In the genomic region with DNA sequence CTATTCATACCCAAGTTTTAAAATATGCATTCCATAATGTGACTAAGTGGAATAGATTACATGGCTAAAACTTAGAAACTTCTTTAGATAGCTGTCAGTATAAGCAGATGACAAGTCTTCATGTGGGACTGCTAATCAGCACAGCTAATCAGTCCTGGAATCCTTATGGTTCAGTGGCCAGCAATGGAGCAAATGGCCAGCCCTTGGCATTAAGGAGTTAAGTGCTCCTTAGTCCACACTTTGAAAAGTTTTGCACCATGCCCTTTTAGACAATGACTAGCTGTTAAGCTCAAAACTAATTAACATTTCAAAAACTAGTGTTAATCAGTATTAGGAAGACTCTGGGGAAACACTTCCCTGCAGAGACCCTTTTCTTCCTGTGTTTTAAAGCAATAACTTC, we compare ENCODE assay signal across 23 mouse cellular contexts.
A peak's percentile ranks its signal among the peaks of the same experiment; 100 is the strongest.
DNase-seq lines count a peak whose midpoint lies in the region; ATAC-seq and TF ChIP-seq lines count a peak whose summit lies in the region.
"Had no signal": no experiment of that assay in that cellular context is flagged by ENCODE, and none has a peak within 500 bp of the region (broad histone marks: within the 10 kb centered on the region; RNA-seq: fewer than 3 reads in every experiment).

No protein-coding gene starts in this region.

- no peaks in the 10 kb centered on the region for H3K9me3 ChIP-seq in forebrain, embryonic 10.5 days
- no peaks in the 10 kb centered on the region for H3K9me3 ChIP-seq in forebrain, postnatal 0 days (ENCODE audit: low read length)
- no peaks in the 10 kb centered on the region for H3K9me3 ChIP-seq in embryonic facial prominence, embryonic 11.5 days (replicated peaks; ENCODE audit: control insufficient read depth, low read length)
- no peaks in the 10 kb centered on the region for H3K9me3 ChIP-seq in forebrain, embryonic 15.5 days
- H3K9me3 ChIP-seq: heart, embryonic 13.5 days; hindbrain, embryonic 12.5 days; limb, embryonic 15.5 days; liver, embryonic 15.5 days had no signal

- ATAC-seq in forebrain, postnatal 0 days = no peak
- no peak for ATAC-seq in embryonic facial prominence, embryonic 11.5 days (replicated peaks; ENCODE audit: insufficient number of reproducible peaks, low FRiP score, low TSS enrichment, low read depth)
- ATAC-seq in forebrain, embryonic 15.5 days (replicated peaks) = peak; percentile 79
- ATAC-seq in inflammation-experienced regulatory T-cells, adult 6 months = no peak
- ATAC-seq: activated CD4-positive, CD25-positive, alpha-beta regulatory T cell, adult 4 months had no signal

- H3K4me3 ChIP-seq in forebrain, embryonic 10.5 days = no peak overlapping the region
- no peak overlapping the region for H3K4me3 ChIP-seq in forebrain, postnatal 0 days (ENCODE audit: low read depth, low read length)
- no peak overlapping the region for H3K4me3 ChIP-seq in embryonic facial prominence, embryonic 11.5 days (ENCODE audit: low read depth, low read length)
- no peak overlapping the region for H3K4me3 ChIP-seq in forebrain, embryonic 15.5 days
- H3K4me3 ChIP-seq: heart, embryonic 13.5 days; hindbrain, embryonic 12.5 days; limb, embryonic 15.5 days; liver, embryonic 15.5 days had no signal

- no peak overlapping the region for H3K4me2 ChIP-seq in forebrain, postnatal 0 days (ENCODE audit: low read depth)
- H3K4me2 ChIP-seq in embryonic facial prominence, embryonic 11.5 days (ENCODE audit: low read depth, low read length) = no peak overlapping the region
- no peak overlapping the region for H3K4me2 ChIP-seq in forebrain, embryonic 15.5 days (replicated peaks)
- H3K4me2 ChIP-seq: heart, embryonic 13.5 days; hindbrain, embryonic 12.5 days; limb, embryonic 15.5 days; liver, embryonic 15.5 days had no signal

- TF ChIP-seq CTCF in forebrain, postnatal 0 days (IDR thresholded peaks at IDR 0.05; ENCODE audit: low read depth) = no peak
- no peak for TF ChIP-seq CTCF in brain, embryonic 14.5 days (IDR thresholded peaks at IDR 0.05; ENCODE audit: borderline replicate concordance, extremely low read depth, insufficient read depth, insufficient read length)

- H3K4me1 ChIP-seq in forebrain, embryonic 10.5 days = peaks cover 36% of the 10 kb centered on the region
- H3K4me1 ChIP-seq in forebrain, postnatal 0 days (ENCODE audit: insufficient read depth) = no peaks in the 10 kb centered on the region
- no peaks in the 10 kb centered on the region for H3K4me1 ChIP-seq in embryonic facial prominence, embryonic 11.5 days (ENCODE audit: control insufficient read depth, insufficient read depth, low read length)
- H3K4me1 ChIP-seq in forebrain, embryonic 15.5 days = peaks cover 3% of the 10 kb centered on the region; the same call in 1 of the 2 replicates
- H3K4me1 ChIP-seq: heart, embryonic 13.5 days; hindbrain, embryonic 12.5 days; limb, embryonic 15.5 days; liver, embryonic 15.5 days had no signal

- DNase-seq in forebrain, embryonic 10.5 days (ENCODE audit: extremely low spot score, low spot score) = peak; percentile 49
- DNase-seq in forebrain, postnatal 0 days = no peak
- DNase-seq in brain, embryonic 14.5 days (ENCODE audit: low read depth) = peak; percentile 88
- peak; percentile 13 for DNase-seq in embryonic facial prominence, embryonic 11.5 days (ENCODE audit: low spot score)
- DNase-seq in right cerebral cortex, postnatal 10 days (ENCODE audit: low spot score in 2 of 2) = no peak
- DNase-seq in lung, postnatal 36 days = no peak
- DNase-seq: adrenal gland, postnatal 14 days; cerebellum, adult 8-10 months; gastrocnemius, postnatal 25 days; heart, adult 18-20 months; heart, postnatal 14 days; kidney, adult 18-20 months; kidney, postnatal 4 days; layer of hippocampus, adult 9-11 months; left cerebral cortex, postnatal 4 days had no signal

- no peak overlapping the region for H3K27ac ChIP-seq in forebrain, embryonic 10.5 days
- H3K27ac ChIP-seq in forebrain, postnatal 0 days (ENCODE audit: low read depth, low read length) = no peak overlapping the region
- no peak overlapping the region for H3K27ac ChIP-seq in embryonic facial prominence, embryonic 11.5 days (replicated peaks; ENCODE audit: low read depth, low read length)
- no peak overlapping the region for H3K27ac ChIP-seq in forebrain, embryonic 15.5 days (replicated peaks)
- H3K27ac ChIP-seq: heart, embryonic 13.5 days; hindbrain, embryonic 12.5 days; limb, embryonic 15.5 days; liver, embryonic 15.5 days; macrophage had no signal

- H3K27me3 ChIP-seq in forebrain, embryonic 10.5 days (ENCODE audit: poor library complexity, severe bottlenecking) = no peaks in the 10 kb centered on the region
- H3K27me3 ChIP-seq in forebrain, postnatal 0 days (ENCODE audit: insufficient read depth, low read length) = no peaks in the 10 kb centered on the region
- no peaks in the 10 kb centered on the region for H3K27me3 ChIP-seq in embryonic facial prominence, embryonic 11.5 days (ENCODE audit: control insufficient read depth, insufficient read depth, low read length)
- H3K27me3 ChIP-seq in forebrain, embryonic 15.5 days = no peaks in the 10 kb centered on the region
- H3K27me3 ChIP-seq: heart, embryonic 13.5 days; hindbrain, embryonic 12.5 days; limb, embryonic 15.5 days; liver, embryonic 15.5 days had no signal

- H3K36me3 ChIP-seq in forebrain, embryonic 10.5 days (replicated peaks) = no peaks in the 10 kb centered on the region
- H3K36me3 ChIP-seq in forebrain, postnatal 0 days (ENCODE audit: insufficient read depth) = no peaks in the 10 kb centered on the region
- H3K36me3 ChIP-seq in embryonic facial prominence, embryonic 11.5 days (replicated peaks; ENCODE audit: control insufficient read depth, insufficient read depth, low read depth, low read length) = no peaks in the 10 kb centered on the region
- no peaks in the 10 kb centered on the region for H3K36me3 ChIP-seq in forebrain, embryonic 15.5 days
- H3K36me3 ChIP-seq: heart, embryonic 13.5 days; hindbrain, embryonic 12.5 days; limb, embryonic 15.5 days; liver, embryonic 15.5 days had no signal

- TF ChIP-seq POLR2A in brain, embryonic 14.5 days (IDR thresholded peaks at IDR 0.05; ENCODE audit: borderline replicate concordance, extremely low read depth, insufficient read depth, insufficient read length, poor library complexity, severe bottlenecking) = no peak

- H3K9ac ChIP-seq in forebrain, postnatal 0 days = no peak overlapping the region
- H3K9ac ChIP-seq in embryonic facial prominence, embryonic 11.5 days (replicated peaks; ENCODE audit: low read length) = no peak overlapping the region
- no peak overlapping the region for H3K9ac ChIP-seq in forebrain, embryonic 15.5 days (replicated peaks)
- H3K9ac ChIP-seq: heart, embryonic 13.5 days; hindbrain, embryonic 12.5 days; limb, embryonic 15.5 days; liver, embryonic 15.5 days had no signal

Comparison
In these comparisons a context has a peak if more than half of its experiments do, and no peak if none do; other contexts are left out.
1. DNase-seq: peak in forebrain, embryonic 10.5 days (single experiment), brain, embryonic 14.5 days (single experiment) and embryonic facial prominence, embryonic 11.5 days (single experiment); none in forebrain, postnatal 0 days (single experiment), right cerebral cortex, postnatal 10 days (0 of 2) and lung, postnatal 36 days (single experiment).